Mouse (Mus musculus): Measurements from ENCODE around the gene Tigd4. TPM values are rescaled to one million over a fixed set of nuclear protein-coding genes. Genes with fewer than 3 reads are reported as not detected.

Gene Tigd4
- not detected for total RNA-seq (2023)

DNA sequence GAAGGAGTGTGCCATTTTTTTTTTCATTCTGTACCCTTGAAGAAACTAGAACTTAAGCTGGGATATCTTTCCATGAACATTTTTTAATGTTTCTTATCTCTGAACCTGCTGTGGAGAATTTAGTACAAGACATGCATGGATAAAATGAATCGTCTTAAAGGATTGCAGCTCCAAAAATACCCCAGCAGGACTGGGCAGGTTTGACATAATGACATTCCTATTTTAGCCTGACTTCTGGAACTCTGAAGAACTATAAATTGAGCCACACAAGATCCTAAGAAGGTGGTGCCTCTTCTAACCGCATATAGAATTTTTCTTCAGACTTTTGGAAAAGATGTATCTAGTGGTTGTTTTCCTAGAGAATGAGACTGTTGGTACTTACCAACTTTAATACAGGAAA is at the start of gene Tigd4:
Gene Tigd4 (plus strand): TSS at position 301 of the 400 bp plus-strand sequence.

DNA sequence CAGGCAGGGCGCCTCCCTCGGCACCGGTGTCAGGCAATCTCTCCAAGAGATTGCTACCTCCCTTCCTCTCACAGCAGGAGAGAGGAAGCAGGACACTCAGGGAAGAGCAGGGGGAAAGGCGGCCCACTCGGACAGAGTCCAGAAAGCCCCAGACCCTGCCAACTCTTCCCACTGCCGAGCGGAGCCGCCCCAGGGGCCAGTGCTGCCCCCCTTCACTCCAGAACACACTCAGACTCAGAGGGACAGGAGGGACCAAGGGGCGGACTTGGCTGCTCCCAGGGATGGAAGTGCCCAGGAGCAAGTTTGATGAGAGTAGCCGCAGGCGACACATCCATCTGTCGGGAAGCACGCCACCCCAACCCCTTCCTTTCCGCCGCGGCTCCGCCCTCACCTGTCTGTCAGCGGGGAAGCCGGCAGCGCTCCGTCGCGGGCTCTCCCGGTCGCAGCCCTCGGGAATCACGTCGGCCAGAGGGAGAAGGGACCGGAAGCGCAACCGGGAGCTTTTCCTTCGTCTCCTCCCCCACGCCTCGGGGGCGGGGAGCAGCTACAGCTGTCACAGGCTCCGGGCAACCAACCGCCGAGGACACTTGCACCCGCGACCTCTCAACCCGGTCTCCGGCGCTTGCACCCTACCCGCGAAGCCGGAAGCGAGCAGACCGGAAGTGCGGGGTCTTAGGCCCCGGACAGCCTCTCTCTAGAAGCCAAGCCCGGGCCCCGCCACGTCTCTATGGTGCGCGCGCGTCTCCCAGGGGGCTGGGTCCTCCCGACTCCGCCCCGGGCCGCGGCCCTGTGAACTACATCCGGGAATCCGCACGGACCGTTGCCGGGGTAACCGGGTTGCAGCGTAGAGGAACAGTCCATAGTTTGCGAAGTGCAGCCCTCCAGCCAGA is 11.1 kb upstream of the Tigd4 start, which contains the start of gene Arfip1:
Gene Arfip1 (minus strand): TSS at position 603 of the 890 bp plus-strand sequence.

Other genes with a start within 250 kb of the Tigd4 start
- gene Fhdc1, start 113.1 kb upstream of the Tigd4 start, total RNA-seq (2023): 1.1 TPM
- gene Arfip1, start 10.9 kb upstream of the Tigd4 start, total RNA-seq (2023): 43.9 TPM
- gene Tmem154, start 72.6 kb downstream of the Tigd4 start, total RNA-seq (2023): 37.8 TPM
- 23.5 TPM for gene Fbxw7, start 221.7 kb downstream of the Tigd4 start, total RNA-seq (2023)

Data from CD4-positive naive resting alpha-beta T cell, adult 57 days (primary cell).